Mouse (Mus musculus): Measurements from ENCODE around the gene Vmn1r1. TPM values are rescaled to one million over a fixed set of nuclear protein-coding genes. Genes with fewer than 3 reads are reported as not detected.

Vmn1r1 gene
- polyA plus RNA-seq, 1 experiment from 2014 or later: not detected

- Histone ChIP-seq H3K27me3 (ENCODE audit: low read depth, poor library complexity, severe bottlenecking) (no peaks in the 10 kb centered on the region), H3K36me3 (peaks cover 13% of the 10 kb centered on the region), H3K4me1 (peaks cover 18% of the 10 kb centered on the region), H3K4me3 (no peak overlapping the region), H3K27ac (no peak overlapping the region), H3K9me3 (replicated peaks) (no peaks in the 10 kb centered on the region)
- DNase-seq (ENCODE audit: low spot score): no peak
- WGBS: 83% methylated on average over 4 of the region's 4 CpGs
These were observed 41.9 kb downstream of the Vmn1r1 start for GRCm38 (mm10) chr1:182122413-182122812.

DNA sequence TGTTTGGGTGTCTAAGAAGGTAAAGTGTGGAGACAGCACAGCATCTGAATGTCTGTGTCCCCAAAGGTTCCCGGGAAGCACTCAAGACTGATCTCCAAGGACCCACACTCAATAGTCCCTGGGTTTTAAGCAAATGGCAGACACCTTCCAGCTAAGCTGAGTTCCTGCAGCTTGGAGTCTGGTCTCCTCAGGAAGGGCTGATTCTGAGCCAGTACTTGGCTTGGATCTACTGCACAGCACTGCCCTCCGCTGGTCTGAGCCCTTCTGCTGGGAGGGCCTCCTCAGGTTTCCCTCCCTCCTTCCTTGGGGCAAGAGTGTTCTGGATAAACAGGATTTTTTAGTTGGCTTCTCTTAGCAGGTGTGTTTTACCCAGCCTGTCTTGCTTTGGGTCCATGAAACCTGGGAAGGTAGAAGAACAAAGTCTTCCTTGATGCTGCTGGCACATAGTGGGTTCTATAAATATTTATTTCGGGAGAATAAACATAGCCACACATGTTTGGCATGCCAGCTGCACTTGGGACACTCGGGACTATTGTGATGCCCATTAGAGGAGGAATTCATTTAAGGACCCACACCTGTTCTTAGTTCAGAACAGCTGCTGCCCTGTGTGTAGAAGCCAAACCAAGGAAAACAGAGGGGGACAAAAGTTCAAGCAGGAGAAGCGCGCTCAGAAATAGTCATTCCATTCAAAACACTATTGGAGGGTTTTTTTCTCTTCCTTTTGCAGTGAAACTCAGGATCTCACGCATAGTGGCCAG, 48.5 kb downstream of the Vmn1r1 start:
- H3K36me3 ChIP-seq: no peaks in the 10 kb centered on the region
- H3K9me3 ChIP-seq (replicated peaks): no peaks in the 10 kb centered on the region
- 0 out of 2 replicates have a peak, but pooled peaks cover 11% of the 10 kb centered on the region for H3K27me3 ChIP-seq (ENCODE audit: low read depth, poor library complexity, severe bottlenecking)
- peak; percentile 56 for DNase-seq (ENCODE audit: low spot score)
- peaks cover 38% of the 10 kb centered on the region for H3K4me1 ChIP-seq
- H3K27ac ChIP-seq: no peak overlapping the region
- 60% methylated on average over 7 of the region's 7 CpGs for whole genome bisulfite sequencing
- no peak overlapping the region for H3K4me3 ChIP-seq

- H3K36me3 ChIP-seq: no peaks in the 10 kb centered on the region
These were observed 49.1 kb downstream of the Vmn1r1 start for GRCm38 (mm10) chr1:182115197-182115596.

GRCm38 (mm10) chr1:182113587-182114500, 50.4 kb downstream of the Vmn1r1 start:
- Histone ChIP-seq H3K9me3 (replicated peaks) (no peaks in the 10 kb centered on the region), H3K36me3 (no peaks in the 10 kb centered on the region), H3K27ac (peak overlapping the region; percentile 48; the same call in 1 of the 2 replicates), H3K27me3 (ENCODE audit: low read depth, poor library complexity, severe bottlenecking) (0 out of 2 replicates have a peak, but pooled peaks cover 11% of the 10 kb centered on the region), H3K4me1 (peaks cover 47% of the 10 kb centered on the region), H3K4me3 (no peak overlapping the region)
- DNase-seq (ENCODE audit: low spot score): peak; percentile 46
- 32% methylated on average over 19 of the region's 19 CpGs for WGBS

More at GRCm38 (mm10) chr1:182115197-182115596, 49.1 kb downstream of the Vmn1r1 start:
- Histone ChIP-seq H3K4me1 (peaks cover 45% of the 10 kb centered on the region), H3K27me3 (ENCODE audit: low read depth, poor library complexity, severe bottlenecking) (0 out of 2 replicates have a peak, but pooled peaks cover 11% of the 10 kb centered on the region), H3K9me3 (replicated peaks) (no peaks in the 10 kb centered on the region), H3K4me3 (no peak overlapping the region), H3K27ac (no peak overlapping the region)
- DNase-seq (ENCODE audit: low spot score): peak; percentile 63
- WGBS: 25% methylated on average over 5 of the region's 5 CpGs

DNA sequence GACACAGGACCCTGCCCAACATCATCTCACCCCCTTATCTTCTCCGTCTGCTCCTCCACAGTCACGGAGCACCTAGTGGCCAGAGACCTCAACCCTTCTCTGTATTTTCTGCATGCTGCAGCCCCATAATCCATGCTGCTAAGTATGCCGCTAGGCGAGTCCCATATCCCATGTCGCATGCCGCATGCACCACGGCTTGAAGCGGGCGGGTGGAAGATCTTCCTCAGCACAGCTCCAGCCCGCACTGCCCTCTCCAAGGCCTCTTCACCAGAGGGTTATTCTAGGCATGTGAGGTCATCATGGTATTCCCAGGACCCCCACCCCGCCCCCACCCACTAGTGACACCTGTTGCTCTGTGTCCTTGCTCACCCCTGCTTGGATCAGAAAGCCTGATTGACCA, 51.2 kb downstream of the Vmn1r1 start:
- DNase-seq (ENCODE audit: low spot score): no peak
- Histone ChIP-seq H3K27ac (no peak overlapping the region), H3K4me3 (no peak overlapping the region), H3K36me3 (no peaks in the 10 kb centered on the region), H3K4me1 (peaks cover 55% of the 10 kb centered on the region), H3K27me3 (ENCODE audit: low read depth, poor library complexity, severe bottlenecking) (0 out of 2 replicates have a peak, but pooled peaks cover 11% of the 10 kb centered on the region), H3K9me3 (replicated peaks) (no peaks in the 10 kb centered on the region)
- WGBS: 90% methylated on average over 11 of the region's 11 CpGs

GRCm38 (mm10) chr1:182112385-182112784, 51.9 kb downstream of the Vmn1r1 start:
- Histone ChIP-seq H3K4me3 (no peak overlapping the region), H3K36me3 (no peaks in the 10 kb centered on the region), H3K4me1 (peaks cover 58% of the 10 kb centered on the region), H3K27me3 (ENCODE audit: low read depth, poor library complexity, severe bottlenecking) (0 out of 2 replicates have a peak, but pooled peaks cover 11% of the 10 kb centered on the region), H3K27ac (no peak overlapping the region), H3K9me3 (replicated peaks) (no peaks in the 10 kb centered on the region)
- 93% methylated on average over 15 of the region's 15 CpGs for WGBS
- no peak for DNase-seq (ENCODE audit: low spot score)

DNA sequence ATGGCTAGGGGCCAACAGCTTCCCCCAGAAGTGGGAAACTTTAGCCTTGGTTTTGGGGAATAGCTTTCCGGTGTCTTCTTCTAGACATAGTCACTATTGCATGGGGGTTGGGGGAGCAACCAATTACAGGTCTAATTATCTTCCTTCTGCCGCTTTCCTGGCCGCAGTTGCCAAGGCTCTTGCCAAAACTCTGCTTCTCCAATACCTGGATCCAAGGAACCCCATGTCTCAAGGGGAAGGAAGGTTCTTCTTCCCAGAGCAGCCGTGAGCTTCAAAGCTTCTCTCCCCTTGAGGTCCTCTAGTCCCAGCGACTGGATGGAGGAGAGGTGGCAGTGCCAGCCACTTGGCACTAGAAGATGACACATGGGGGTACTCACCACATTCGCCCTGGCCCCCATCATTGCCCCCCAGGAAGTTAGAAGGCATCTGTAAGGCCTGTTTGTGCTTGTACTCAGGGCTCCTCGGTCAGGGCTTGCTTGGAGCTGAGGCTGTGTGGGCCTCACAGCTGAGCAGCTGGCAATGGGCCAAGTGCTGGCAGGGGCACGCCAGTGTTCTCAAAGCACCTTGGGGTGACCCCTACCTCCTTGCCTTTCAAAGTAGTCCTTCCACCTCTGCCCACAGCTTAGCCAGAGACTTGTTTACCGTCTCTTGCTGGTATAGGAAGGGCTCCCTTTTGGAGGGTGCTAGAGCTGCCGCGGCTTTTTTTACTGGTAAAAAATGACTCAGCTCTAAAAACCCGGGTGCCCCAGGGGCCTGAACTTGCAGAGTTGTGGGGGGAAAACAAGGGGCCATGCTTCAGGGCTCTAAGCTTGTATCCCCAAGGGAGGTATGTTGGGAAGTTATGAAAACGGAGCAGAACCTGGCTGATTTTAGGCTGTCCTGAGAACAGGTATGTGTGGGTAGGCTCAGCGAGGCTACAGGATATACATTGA, 52.6 kb downstream of the Vmn1r1 start:
- Histone ChIP-seq H3K27me3 (ENCODE audit: low read depth, poor library complexity, severe bottlenecking) (0 out of 2 replicates have a peak, but pooled peaks cover 11% of the 10 kb centered on the region), H3K27ac (peak overlapping the region; percentile 66; the same call in 1 of the 2 replicates)
- 91% methylated on average over 14 of the region's 14 CpGs for WGBS

DNA sequence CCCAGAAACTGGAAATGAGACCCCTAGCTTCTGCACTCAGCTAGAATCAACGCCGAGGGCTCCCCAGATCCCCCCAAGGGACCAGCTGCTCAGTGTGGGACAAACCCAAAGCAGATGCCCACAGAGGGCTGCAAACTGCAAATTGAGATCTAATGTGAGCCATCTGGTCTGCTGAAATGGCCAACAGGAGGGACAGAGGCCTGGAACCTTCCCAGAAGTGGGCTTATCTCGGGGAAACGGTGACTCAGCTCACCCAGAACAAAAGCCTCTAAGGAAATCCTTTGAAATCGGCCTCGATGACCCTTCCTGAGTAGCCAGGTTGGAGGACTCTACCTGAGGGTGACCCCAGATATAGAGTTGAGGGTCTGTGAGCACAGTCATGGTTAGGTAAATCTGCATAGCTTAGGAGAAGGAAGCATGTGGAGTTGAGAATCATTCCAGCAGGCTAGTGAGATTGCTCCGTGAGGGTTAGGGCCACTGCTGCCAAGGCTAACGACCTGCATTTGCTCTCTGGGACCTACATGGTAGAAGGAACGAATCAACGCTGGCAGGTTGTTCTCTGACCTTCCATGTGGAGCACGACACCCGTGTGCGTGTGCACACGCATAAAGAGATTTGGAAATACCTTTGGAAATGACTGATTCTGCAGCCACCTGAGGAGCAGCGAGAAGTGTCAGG, 53.4 kb downstream of the Vmn1r1 start:
- WGBS: 59% methylated on average over 15 of the region's 15 CpGs
- DNase-seq (ENCODE audit: low spot score): no peak

More for the DNA sequence above, 52.6 kb downstream of the Vmn1r1 start:
- H3K9me3 ChIP-seq (replicated peaks): no peaks in the 10 kb centered on the region
- H3K4me1 ChIP-seq: peaks cover 58% of the 10 kb centered on the region
- H3K36me3 ChIP-seq: no peaks in the 10 kb centered on the region
- no peak overlapping the region for H3K4me3 ChIP-seq
- DNase-seq (ENCODE audit: low spot score): no peak

DNA sequence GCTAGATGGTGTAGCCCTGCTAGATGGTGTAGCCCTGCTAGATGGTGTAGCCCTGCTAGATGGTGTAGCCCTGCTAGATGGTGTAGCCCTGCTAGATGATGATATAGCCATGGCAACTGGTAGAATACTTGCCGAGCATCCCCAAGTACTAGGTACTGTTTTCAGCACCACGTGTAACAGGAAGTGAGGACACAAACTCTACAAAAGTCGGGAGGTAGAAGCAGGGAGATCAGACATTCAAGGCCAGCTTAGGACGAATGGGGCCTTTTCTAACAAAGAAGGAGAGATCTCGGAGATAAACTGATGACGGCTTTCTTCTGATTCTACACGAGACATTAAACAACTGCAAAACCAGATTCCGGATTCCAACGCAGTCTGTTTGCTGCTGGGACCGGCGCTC, 54.1 kb downstream of the Vmn1r1 start:
- Histone ChIP-seq H3K27ac (peak overlapping the region; percentile 66), H3K36me3 (no peaks in the 10 kb centered on the region), H3K9me3 (replicated peaks) (no peaks in the 10 kb centered on the region), H3K4me1 (peaks cover 52% of the 10 kb centered on the region), H3K27me3 (ENCODE audit: low read depth, poor library complexity, severe bottlenecking) (0 out of 2 replicates have a peak, but pooled peaks cover 11% of the 10 kb centered on the region), H3K4me3 (no peak overlapping the region)
- no peak for DNase-seq (ENCODE audit: low spot score)
- WGBS: 87% methylated on average over 11 of the region's 11 CpGs

More for the DNA sequence above, 53.4 kb downstream of the Vmn1r1 start:
- Histone ChIP-seq H3K36me3 (no peaks in the 10 kb centered on the region), H3K4me1 (peaks cover 58% of the 10 kb centered on the region), H3K9me3 (replicated peaks) (no peaks in the 10 kb centered on the region), H3K27me3 (ENCODE audit: low read depth, poor library complexity, severe bottlenecking) (0 out of 2 replicates have a peak, but pooled peaks cover 11% of the 10 kb centered on the region), H3K27ac (peak overlapping the region; percentile 66), H3K4me3 (no peak overlapping the region)

DNA sequence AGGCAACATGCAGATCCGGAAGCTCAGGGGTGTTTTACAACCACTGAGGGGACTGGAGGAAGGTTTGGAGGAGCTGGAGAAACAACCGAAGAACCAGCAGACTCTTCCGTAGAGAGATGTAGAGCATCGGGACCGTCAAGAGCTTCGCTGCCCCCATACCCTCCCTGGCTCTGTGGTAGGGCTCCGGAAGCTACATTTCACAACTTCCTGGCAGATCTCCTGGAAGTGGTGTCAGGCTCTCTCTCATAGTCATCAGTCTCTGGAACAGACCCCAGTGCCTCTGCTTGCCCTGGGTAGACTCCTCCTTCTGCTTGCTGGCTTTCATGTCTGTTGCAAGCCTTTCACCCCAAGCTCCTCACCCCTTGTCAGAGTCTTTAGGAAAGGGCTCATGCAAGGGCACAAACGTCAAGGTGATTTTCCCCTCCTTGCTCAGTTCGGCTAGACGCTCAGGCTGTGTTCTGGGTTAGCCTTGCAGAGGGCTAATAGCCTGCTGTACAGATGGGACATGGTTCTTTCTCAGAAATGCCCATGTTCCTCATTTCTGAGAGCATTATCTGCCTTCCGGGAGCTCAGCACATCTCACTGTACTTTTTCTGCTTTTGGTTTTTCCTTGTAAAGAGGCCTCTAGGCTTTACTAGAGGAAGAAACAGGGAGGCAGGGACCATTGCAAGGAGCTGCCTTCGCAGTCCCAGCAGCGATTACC, 55.7 kb downstream of the Vmn1r1 start:
- 69% methylated on average over 13 of the region's 13 CpGs for WGBS
- H3K27ac ChIP-seq: peak overlapping the region; percentile 8; the same call in 1 of the 2 replicates

DNA sequence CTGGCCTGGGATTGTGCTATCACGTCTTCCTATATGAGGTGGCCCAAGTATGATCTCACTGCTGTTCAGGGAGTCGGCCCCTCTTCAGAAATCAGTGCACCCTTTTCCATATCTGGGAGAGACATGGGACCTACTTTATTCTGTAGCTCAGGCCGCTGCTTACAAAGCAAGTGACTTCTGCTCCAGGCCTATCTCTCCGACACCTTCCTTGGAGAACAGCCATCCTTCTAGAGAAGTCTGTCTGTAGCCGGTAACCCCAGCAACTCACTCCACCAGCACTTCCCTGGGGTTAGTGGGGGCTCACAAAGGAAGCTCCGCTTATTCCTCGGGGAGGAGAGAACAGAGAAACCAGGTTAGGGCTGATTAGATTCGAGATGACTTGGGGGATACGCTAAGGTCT, 57.0 kb downstream of the Vmn1r1 start:
- no peak for DNase-seq (ENCODE audit: low spot score)
- H3K4me3 ChIP-seq: no peak overlapping the region
- H3K36me3 ChIP-seq: no peaks in the 10 kb centered on the region
- 87% methylated on average over 9 of the region's 9 CpGs for WGBS
- no peak overlapping the region for H3K27ac ChIP-seq
- H3K9me3 ChIP-seq (replicated peaks): no peaks in the 10 kb centered on the region
- peaks cover 47% of the 10 kb centered on the region for H3K4me1 ChIP-seq
- H3K27me3 ChIP-seq (ENCODE audit: low read depth, poor library complexity, severe bottlenecking): no peaks in the 10 kb centered on the region

More for the DNA sequence above, 55.7 kb downstream of the Vmn1r1 start:
- DNase-seq (ENCODE audit: low spot score): no peak
- H3K4me1 ChIP-seq: peaks cover 44% of the 10 kb centered on the region
- no peaks in the 10 kb centered on the region for H3K9me3 ChIP-seq (replicated peaks)
- no peak overlapping the region for H3K4me3 ChIP-seq
- 0 out of 2 replicates have a peak, but pooled peaks cover 5% of the 10 kb centered on the region for H3K27me3 ChIP-seq (ENCODE audit: low read depth, poor library complexity, severe bottlenecking)
- no peaks in the 10 kb centered on the region for H3K36me3 ChIP-seq
